Mouse (Mus musculus) cortical plate, adult 2 months (tissue): ENCODE measurements at regions not wholly inside any gene's neighbourhood (a gene's known extent, or its start where the extent isn't known, plus 50 kb on each side); places are given as distances from the start of the nearest gene placed in this dataset.

Experiments used
- CTCF ChIP-seq: fragments of 200-500 bp; IDR thresholded peaks from 2 replicates; pipeline ENCODE4 v1.5.1; 2011; ENCODE audit warnings: mild to moderate bottlenecking, control low read depth, low read length; ENCODE audit not compliant: insufficient read depth; ENCODE audit errors: extremely low read depth
- POLR2A ChIP-seq: fragments of 200-500 bp; IDR thresholded peaks from 2 replicates; pipeline ENCODE4 v1.6.1; 2011; ENCODE audit warnings: mild to moderate bottlenecking, low read length, control low read depth; ENCODE audit not compliant: insufficient read depth; ENCODE audit errors: extremely low read depth

DNA sequence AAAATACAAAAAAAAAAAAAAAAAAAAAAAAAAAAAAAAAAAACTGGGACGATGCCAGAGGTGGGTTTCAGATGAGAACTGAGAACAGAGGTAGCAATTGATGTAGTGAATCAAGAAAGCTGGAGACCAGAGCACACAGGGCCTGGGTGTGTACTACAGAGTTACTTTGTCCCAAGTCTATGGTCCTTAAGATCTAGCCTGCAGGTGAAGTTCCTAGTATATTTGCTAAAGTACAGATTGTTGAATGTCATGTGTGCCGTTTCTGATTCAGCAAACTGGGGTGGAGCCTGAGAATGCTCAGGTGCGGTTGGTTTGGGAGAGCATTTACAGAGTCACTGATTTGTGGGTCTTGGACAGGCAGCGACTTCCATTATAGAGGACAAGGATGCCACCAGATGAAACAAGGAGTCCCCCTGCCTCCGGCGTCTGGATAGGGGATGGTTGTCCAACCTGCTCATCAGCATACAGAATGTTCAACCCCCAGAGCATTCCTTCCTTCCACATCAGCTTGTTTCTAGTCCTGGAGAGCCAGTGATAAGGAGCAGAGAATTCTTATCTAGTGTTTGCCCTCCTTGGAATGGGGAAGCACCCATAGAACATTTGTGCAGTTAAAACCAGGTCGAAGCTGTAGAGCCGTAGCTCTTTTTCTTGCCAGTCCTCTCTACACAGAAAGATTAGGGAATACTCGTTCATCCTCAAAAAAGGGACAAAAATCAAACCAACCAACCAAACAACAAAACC, 122.5 kb upstream of the Ttc29 start:
- TF ChIP-seq POLR2A (no peak), CTCF (no peak)
